Mouse (Mus musculus): ENCODE measurements around the gene Lyl1.

Gene Lyl1

DNA sequence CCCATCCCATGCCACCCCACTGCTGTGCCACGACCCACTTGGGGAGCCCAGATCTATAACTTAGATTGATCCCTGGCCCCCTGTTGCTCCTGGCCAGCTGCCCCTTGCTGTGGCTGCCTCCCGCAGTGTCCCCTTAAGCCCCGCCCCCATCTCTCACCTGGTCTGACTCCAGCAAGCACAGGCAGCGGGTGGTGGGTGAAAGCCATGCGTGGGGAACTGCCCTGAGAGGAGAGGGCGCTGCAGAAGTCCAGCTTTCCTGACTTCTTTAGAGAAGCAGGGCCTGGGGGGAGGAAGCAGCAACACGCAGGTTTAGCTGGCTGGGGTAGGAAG, 22.3 kb downstream of the Lyl1 start:
- DNase-seq = peak; percentile 65

DNA sequence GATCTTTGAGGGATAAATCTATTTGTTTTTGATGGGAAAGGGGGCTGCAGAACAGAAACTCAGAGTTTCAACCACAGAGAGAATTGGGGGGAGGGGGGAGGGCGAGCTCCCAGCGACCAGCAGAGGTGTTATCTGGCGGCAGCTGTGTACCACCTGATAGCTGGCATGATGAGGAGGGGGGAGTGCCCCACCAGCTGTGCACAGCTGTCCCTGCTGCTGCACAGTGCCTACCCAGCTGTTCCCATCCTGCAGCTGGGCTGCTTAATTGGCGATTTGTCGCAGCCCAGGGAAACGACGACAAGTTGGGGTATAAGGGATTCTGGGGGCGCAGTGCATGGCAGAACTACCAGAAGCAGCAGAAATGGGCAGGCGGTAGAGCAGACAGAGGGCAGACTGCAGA, 23.4 kb downstream of the Lyl1 start:
- no peak for DNase-seq

DNA sequence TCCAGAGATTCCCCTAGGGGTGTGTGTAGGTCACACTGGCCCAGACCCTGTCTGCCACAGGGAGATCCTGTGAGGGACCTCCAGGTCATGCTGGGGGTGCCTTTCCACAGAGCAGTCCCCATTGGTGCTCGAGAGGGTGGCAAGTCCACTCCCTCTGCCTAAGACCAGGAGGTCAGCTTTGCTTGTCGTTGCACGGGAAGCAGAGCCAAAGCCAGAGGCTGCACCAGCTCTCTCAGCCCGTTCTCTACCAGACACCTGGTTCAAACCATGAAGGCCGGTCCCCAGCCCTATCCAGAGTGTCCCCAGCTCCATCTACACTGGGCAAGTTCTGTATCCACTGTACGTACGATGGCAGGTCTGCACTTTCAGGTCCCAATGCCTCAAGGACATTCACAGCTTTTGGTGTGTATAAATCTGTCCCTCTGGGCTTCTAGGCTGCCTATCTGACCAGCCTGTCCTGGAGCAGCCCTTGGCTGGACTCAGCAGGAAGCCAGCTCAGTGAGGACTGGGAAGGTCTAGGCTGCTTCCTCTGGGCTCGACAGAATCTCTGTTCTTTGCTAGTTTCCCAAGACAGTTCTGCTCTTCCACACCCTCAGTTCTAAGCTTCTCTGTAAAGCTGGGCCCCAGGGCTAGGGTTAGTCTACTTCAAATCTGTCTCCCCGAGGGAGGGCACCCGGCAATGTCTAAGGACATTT, 24.1 kb downstream of the Lyl1 start:
- DNase-seq = no peak

DNA sequence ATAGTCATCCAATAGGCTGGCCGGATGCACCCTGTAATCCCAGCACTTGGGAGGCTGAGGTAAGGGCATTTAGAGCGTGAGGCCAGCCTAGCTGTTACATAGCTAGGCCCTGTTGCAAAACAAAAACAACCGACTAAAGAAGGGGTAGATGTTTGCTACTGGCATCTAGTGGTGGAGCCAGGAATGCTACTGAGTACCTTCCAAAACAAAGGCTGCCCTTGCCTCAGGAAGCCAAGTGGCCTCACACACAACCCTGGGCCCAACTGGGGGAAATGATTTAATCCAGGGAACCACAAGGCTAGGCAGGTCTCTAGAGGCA, 24.6 kb downstream of the Lyl1 start:
- DNase-seq = peak; percentile 68

DNA sequence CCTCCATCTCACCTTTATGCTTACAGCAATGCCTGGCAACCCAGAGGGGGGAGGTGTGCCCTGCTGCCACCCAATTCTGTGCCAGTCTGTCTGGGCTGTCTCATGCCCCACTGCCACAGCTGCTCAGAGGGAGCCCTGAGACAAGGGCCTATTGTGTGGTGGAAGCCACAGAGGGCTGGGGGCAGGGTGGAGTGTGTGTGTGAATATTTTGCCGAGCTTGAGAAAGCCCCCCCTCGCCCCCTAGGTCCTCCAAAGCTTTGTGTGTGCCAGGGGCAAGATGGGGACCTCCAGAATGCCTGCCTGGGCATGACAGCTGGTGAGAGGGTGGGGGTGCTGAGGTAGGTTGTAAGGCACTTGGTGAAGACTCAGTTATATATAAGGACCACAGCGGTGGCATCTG, 27.2 kb downstream of the Lyl1 start:
- no peak for DNase-seq

DNA sequence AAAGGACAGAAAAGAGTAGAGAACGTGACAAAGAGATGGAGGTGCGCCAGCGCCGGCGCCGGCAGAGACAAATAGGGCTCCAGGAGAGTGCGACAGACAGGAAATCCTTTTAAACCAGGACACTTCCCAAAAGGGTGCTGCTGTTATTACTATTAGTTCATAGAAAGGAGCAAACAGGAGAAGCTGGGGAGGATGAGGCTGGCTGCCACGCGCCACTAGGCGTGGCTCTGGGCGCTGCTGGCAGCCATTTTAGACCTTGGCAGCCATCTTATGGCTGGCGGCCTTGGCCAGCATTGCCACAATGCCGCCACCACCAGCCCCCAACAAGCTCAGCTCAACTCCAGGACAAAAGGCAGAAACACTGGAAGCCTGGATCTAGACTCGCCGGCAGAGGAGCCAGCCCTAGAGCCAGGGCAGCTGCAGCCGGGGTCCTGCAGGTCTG, 28.7 kb downstream of the Lyl1 start:
- DNase-seq = peak; percentile 68

DNA sequence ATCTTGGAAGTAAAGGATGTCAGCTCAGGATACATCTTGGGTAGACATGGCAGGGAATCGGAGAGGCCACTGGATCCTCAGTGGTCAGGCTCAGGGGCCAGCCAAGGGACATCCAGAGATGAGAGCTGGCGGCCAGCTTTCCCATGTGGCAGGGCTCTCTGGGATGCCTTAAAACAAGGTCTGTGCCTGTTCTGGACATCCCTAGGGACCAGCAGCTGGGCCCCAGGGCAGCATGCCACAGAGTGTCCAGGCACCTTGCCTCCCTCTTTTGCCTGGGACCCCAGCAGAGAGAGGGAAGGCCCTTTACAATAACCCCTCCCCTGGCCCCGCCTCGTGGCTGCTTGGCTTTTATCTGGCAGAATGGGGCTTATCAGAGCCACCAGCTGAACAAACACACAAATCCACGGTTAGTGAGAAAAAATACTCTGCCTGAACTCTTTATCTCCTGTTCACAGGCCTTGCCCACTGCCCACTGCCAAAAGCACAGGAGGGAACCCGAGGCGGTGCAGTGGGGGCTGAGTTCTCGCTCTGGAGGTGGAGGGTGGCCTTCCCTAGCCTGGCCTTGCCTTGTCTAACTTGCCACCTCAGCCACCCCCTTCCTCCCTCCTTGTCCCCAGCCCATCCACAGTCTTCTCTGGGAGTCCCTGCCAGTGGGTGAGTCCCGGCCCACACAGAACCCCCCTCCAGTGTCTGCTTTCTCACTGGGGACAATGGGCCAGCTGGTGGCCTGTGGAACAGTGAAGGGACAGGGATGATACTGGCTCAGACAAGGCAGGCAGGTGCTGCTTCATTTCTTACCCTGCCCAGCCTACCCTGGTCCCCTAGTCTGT, 29.5 kb downstream of the Lyl1 start:
- DNase-seq = no peak

DNA sequence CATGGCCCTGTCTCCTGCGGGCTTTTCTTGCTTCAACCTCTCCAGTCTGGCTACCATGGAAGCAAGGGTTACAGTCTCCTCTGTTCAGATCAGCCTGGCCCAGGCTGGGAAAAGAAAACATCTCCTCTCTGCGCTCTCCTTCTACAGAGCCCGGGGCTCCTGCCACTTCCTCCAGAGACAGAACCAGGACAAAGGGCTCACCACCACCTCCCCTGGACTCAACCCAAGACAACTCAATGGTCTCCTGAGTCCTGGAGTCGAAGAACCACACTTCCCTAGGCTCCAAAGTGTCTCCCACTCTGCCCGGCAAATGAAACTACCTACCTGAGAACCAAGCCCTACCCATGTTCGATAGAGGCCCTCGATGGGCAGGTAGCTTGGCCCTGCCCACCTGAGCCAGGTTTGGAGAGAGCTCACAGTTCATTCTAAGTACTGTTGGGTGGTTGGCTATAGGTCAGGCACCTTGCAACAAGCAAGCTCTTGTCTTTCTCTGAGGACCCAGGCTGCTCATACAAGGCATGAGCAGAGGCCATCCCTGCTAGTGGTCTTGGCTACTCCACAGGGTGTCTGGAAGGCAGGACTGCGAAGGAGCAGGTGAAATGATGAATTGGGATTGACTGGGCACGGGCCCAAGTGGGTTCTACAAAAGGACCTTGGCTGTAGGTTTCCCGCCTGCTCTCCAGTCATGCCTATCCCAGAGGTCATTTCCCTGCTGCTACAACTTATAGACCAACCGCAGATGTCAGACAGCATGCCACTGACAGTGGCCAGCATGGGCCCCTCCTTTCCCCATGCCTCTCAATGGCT, 30.3 kb downstream of the Lyl1 start:
- DNase-seq = no peak

DNA sequence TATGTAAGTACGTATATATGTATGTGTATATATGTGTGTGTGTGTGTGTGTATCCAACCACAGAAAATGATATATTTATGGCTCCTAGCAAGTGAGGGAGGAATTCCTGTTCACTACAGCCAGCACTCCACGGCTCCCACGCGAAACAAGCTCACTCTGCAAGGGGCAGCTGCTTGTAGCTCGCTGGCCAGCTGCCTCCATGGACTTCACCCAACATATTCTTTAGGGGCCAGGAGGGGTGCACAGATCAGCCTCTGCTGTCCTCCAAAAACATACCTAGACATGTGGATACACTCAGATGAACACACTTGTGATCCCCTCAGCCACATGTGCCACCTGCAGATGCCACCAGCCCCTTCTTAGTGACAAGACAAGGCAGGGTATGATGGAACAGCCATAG, 31.3 kb downstream of the Lyl1 start:
- no peak for DNase-seq

DNA sequence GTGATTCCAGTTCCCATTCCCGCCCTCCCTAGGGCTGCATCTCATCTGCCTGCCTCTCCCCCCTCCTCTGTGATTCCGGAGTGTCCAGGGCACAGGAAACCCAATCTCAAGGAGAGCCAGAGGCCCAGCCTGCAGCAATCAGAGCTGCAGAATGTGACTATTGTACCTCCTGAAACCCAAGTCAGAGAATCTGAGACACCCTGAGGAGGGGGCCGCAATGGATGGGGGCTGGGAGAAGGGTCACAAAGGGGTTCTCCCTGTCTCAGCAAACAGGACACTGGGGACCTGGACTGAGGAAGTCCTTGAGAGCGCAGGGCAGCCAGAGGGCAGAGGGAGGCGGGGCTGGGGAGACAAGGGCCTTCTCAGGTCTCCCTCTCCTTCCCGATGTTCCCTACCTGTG, 31.7 kb downstream of the Lyl1 start:
- DNase-seq = no peak

DNA sequence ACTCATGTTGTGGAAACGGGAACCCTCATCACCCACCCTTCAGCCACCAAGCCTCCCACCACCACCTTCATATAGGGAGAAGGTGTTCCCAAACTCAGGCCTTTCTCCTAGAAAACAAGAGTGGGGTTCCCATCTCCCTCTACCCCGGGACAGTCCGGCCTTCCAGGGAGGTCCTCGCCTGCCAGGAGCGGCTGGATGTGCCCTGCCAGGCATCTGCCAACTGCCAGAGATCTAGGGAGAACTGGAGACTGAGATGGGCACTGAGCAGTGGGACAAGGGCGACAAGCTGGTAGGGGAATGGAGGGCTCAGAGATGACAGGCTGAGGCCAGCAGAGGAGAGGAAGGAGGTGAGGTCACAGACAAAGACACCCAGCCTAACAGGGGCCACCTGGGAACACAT, 32.7 kb downstream of the Lyl1 start:
- DNase-seq = no peak

DNA sequence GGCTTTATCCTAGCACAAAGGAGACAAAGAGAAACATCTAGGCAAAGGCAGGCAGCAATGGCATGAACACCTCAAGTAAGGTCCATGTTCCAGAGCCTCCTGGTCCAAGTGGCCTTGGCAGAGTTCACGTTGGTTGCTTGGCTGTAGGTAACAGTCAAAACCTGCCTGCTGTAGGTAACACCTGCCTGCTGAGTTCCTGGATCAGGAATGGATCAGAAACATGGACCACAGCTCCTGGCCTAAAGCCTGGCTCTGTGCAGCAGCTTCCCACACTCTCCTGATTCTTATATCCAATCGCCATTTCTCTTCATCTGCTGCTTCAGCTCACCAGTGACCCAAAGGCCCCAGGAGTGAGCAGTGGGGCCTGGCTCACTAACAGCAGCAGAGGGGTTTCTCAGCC, 33.4 kb downstream of the Lyl1 start:
- no peak for DNase-seq

DNA sequence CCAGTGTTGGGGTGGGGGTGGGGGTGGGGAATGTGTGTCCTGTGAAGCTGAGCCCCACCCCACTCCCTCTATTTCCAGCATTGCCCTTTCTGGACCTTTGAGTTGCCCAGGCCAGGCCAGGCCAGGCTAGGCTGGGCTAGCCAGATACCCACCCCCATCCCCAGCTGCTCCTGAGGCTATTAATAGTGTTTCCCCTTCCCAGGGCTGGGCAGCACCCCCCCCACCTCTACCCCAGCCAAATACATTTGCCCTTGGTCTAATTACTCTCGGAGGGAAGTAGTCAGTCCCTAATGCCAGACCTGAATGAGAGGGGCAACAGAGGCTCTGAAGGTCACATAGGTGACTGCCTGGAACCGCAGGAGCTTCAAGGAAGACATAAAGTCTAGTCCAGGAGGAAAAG, 34.3 kb downstream of the Lyl1 start:
- DNase-seq = no peak

DNA sequence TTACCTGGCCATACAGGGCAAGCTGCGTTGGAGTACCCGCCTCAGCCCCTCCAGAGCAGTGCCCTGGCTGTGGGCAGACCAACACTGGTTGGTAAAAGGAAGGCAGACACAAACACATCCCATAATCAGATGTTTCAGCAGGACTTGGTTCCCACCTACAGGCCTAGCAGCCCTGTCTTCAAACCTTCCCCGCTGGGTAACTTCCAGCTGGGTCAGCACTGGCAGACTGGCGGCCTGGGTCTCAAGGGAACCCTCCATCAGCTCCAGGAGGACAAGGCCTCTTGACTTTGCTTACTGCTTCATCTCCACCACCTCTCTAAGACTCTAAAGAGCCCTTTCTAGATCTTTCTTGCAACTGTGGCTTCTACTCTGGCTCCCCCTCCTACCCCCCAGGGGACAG, 35.3 kb downstream of the Lyl1 start:
- no peak for DNase-seq

DNA sequence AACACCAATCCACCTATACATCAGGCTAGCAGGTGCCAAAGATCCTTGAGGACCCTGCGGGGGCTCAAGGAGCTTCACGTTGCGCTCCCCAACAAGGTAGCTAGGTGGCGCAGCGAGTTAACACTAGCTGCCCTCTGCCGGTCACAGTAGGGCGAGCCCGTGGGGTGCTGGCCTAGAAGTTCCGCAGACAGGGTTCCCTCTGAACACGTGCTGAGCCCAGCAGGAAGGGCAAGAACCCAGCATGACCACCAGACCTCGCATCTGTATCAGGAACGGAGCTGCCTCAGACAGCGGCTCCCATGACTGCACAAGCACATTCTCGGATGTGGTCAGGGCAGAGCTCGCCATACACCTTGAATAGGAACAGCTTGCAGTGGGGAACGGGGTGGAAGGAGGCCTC, 36.4 kb downstream of the Lyl1 start:
- DNase-seq = peak; percentile 74

DNA sequence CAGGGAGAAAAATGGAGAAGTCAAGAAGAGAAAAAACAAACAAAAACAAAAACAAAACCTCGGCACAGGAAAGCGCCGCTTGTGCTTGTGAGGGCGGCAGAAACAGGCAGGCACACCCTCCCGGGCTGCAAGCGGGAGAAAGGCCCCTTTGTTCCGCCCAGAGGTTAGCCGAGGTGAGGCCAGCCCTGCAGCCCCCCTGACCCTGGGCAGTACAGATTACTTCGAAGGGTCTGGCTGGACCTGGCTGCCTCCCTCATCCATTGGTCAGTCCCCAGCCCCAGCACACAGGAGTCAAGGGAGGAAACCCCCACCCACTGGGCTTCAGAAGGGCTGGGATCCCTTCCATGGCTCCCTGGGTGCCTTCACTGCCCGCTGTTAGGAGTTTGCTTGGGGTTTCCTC, 37.0 kb downstream of the Lyl1 start:
- DNase-seq = no peak

DNA sequence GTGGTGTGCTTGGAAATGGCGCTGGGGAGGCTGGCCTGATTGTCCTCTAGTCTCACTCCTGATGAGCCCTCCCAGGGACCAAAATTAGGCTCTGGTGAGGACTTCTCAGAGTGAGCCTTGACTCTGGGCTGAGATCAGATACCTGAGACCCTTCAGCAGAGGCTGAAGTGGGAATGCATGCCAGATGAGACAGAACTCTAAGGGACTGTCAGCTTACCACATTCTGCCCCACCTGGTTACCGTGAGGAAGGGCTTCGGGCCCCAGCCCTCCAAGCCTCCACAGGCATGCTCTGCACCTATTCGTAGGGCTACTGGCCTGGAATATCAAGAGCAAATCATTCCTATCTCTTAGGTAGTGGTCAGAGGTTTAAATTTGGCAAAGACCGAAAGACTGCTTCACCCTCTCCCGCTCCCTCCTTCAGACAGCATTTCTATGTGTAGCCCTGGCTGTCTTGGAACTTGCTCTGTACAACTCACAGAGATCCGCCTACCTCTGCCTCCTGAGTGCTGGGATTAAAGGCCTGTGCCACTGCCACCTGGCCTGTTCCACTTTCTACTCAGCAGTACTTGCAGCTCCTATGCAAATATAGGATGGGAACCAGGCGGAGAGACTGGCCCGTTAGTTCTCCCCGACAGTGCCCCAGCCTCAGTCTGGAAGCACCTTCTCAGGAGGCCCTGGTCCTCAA, 37.6 kb downstream of the Lyl1 start:
- DNase-seq = no peak

DNA sequence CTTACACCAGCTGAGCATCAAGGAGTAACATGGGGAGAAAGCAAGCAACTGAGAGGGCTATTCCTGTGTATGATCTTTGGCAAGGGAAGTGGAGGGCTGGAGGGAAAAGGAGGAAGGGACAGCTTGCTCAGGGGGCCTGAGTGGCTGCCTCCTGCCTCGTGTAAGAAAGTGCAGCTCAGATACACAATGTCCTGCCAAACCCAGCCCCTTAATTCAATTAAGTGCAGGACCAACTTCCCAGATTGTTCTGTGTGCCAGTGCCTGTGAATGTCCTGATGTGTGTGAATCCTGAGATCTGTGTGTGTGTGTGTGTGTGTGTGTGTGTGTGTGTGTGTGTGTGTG, 38.1 kb downstream of the Lyl1 start:
- no peak for DNase-seq

DNA sequence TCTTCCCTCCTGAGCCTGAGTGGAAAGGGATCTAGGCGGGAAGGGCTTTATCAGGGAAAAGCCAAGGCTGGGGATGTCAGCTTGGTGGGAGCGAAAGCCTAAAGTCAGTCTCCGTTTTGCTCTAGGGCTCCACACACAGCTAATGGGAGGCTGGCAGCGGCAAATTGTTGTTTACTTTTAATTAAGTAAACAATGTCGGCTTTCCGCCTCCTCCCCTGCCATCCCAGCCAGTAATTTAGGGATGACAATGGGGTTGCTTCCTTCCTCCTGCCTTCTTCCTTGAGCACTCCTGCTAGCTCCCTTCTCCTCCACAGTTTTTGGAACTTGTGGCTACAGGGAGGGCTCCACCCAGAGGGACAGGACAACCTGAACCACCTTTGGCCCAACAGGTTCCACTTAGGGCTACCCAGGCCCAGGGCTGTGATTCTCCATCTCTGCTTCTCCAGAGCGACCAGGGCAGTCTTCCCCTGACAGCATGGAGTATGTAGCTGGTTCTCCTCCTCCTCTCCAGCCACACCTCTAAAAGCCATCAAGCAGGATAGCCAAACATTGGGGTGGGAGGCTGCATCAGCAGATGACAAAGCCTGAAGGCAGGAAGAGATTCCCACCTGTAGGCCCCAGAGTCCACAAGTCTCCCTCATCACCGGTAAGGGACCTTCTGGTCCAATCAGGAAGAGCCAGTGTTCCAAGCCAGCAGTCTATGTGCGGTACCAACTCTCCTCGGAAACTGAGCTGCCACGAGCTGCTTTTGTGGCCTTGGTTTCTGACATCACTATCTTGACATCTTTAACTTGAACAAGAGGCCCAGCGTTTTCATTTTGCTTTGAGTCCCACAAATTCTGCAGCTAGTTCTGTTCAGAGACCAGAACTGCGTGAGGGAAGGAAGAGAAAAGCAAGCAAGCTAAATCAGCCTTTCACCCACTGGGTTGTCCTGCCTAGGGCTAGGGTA, 39.9 kb downstream of the Lyl1 start:
- no peak for DNase-seq

DNA sequence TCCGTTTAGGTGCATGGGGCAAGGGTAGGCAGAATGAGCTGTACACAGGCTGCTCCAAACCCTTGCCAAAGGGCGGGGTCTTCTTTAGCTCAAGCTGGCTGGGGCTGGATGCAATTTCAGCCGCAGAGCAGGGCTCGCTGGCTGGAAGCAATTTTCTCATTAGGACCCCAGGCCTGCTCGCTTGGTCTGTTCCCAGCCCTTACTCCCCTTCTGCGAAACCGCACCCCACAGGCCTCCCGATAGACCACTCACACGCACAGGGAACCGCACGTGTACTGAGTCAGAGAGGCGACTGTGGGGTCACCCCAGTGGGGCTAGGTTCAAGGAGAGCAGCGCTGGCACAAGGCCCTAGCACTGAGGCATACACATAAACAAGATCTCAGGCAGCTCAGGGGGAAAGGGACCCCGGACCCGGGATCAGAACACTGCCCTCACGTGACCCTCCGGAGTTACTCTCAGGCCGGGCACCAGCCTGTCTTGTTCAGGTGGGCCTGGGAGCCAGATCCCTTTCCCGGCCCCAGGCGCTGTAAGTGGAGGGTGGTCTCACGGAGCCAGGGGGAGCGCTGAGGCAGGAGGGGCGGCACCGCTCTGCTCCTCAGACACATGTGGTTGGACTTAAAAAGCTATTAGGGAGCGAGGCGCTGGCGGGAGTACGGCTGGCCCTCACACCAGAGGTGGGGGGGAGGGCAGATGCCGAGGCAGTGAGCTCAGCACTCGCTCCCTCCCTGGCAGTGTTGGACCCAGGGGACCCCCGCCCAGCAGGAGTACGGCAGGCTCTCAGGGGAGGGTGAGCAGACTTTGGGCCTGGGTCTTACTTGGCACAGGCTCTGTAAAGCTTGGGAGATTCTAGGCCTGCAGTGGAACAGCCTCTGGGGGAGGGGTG, 41.2 kb downstream of the Lyl1 start:
- no peak for DNase-seq

DNA sequence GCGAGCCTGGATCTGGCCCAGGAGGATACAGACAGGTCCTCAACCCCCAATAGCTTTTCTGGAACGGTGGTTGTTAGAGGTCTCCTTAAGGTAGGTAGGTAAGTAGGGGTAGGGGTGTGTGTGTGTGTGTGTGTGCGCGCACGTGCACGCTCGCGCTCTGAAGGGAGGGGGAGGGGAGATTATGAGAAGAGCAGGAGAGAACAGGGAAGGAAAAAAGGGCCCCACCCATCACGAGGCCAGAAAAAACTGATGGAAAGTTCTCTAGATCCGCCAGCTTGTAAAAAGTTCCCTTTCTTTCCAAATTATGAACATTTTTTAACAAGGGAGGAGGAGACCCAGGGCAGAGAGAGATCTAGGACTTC, 41.8 kb downstream of the Lyl1 start:
- no peak for DNase-seq

Data from kidney, adult 11 months (tissue).